Mouse (Mus musculus) effector memory CD4-positive, alpha-beta T cell, adult 7 months (primary cell): ENCODE data around the gene Vmn1r87. TPM values are rescaled to one million over a fixed set of nuclear protein-coding genes. Genes with fewer than 3 reads are reported as not detected.

Experiments
- polyA plus RNA-seq: library from polyadenylated mRNA; unstranded; fragments of 100-300 nt; shearing (Covaris generic); gene quantifications from one replicate; pipeline ENCODE4 v1.2.1, GENCODE M21; 2017

Vmn1r87 gene
- polyA plus RNA-seq: not detected

DNA sequence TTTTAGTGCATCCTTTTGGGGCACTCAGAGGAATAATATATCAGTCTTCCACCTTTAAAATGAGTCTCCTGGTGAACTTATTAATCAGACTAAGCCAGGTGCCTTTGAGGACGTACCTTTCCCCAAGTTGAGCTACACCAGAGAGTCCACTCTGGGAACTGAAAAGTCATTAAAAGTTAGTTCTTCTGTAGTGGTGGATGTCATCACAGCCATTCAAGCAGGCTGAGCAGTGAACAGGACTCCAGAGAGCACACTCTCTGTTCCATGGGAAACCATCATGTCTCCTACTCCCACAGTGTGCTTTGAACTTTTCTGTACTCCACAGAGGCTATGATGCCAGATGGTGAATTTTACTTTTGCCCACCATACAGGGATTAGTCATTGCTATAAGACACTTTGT lies at the start of gene Vmn1r87:
Vmn1r87 (minus strand) TSS at position 101 of the 400 bp plus-strand sequence.

DNA sequence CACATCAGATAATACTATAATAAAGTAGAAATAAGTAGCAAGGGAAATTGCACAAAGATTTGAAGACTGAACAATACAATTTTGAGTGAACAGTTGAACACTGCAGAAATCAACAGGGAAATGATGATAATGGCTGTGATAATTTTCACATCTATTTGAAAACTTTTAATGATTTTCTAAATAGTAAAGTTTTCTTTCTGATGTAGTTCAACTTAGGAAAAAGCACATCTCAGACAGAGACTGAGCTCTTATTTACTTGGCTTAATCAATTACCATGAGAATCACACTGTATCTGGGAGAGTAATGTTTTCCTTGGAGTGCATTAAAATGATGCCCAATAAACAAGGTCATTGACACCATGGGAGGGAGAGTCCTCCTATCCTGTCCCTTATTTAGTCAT lies 19.3 kb upstream of the Vmn1r87 start, which contains the start of gene Vmn1r88:
Vmn1r88 (plus strand) TSS at position 301 of the 400 bp plus-strand sequence.

DNA sequence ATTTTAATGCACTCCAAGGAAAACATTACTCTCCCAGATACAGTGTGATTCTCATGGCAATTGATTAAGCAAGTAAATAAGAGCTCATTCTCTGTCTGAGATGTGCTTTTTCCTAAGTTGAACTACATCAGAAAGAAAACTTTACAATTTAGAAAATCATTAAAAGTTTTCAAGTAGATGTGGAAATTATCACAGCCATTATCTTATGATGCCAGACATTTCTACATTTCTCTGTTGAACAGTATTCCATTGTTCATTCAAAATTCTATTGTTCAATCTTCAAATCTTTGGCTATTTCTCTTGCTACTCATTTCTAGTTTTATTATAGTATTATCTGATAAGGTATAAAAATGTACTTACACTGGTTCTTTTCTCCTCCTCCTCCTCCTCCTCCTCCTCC lies 20.1 kb downstream of the Vmn1r87 start, which contains the start of gene Vmn1r86:
Vmn1r86 (minus strand) TSS at position 101 of the 400 bp plus-strand sequence.

DNA sequence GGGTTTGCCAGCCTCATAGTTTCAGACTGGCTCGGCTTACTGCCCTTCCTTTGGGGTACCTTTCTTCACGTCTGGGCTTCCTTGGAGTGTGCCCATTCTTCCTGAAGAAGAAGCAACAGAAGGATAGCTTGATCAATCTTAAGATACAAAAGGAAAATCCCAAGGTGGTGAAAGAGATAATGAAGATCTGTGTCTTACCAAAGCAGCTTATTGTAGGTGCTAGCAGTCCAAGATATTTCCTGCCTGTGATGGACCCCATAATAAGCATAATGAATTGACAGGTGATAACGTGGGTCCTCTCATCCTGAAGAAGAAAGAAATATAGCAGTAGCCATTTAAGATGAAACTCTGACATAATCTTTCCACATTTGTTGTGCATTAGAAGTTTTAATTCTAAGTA lies 44.9 kb downstream of the Vmn1r87 start, which contains the start of gene Vmn1r85:
Vmn1r85 (minus strand) TSS at position 101 of the 400 bp plus-strand sequence.

Other genes starting within 250 kb of the Vmn1r87 start
- 6.1 TPM for gene Zscan22, start 242.3 kb downstream of the Vmn1r87 start, polyA plus RNA-seq
- 1,064 TPM for gene Rps5, start 217.9 kb downstream of the Vmn1r87 start, polyA plus RNA-seq
- 0.16 TPM for gene Rnf225, start 212.7 kb downstream of the Vmn1r87 start, polyA plus RNA-seq
- gene Zfp324, start 174.3 kb downstream of the Vmn1r87 start, polyA plus RNA-seq: 1.0 TPM
- gene Zfp446, start 162.3 kb downstream of the Vmn1r87 start, polyA plus RNA-seq: 4.5 TPM
- 0.96 TPM for gene Slc27a5, start 142.0 kb downstream of the Vmn1r87 start, polyA plus RNA-seq
- gene Trim28, start 141.0 kb downstream of the Vmn1r87 start, polyA plus RNA-seq: 88.3 TPM
- gene Zbtb45, start 130.1 kb downstream of the Vmn1r87 start, polyA plus RNA-seq: 5.0 TPM
- 170 TPM for gene Chmp2a, start 105.3 kb downstream of the Vmn1r87 start, polyA plus RNA-seq
- gene Ube2m, start 101.9 kb downstream of the Vmn1r87 start, polyA plus RNA-seq: 140 TPM
- gene Mzf1, start 85.4 kb downstream of the Vmn1r87 start, polyA plus RNA-seq: 0.67 TPM
- 0.06 TPM for gene Vmn1r85, start 45.0 kb downstream of the Vmn1r87 start, polyA plus RNA-seq
- 0.06 TPM for gene Vmn1r86, start 20.2 kb downstream of the Vmn1r87 start, polyA plus RNA-seq
- gene Vmn1r88, start 19.4 kb upstream of the Vmn1r87 start, polyA plus RNA-seq: 0.13 TPM
- gene Vmn1r89, start 72.9 kb upstream of the Vmn1r87 start, polyA plus RNA-seq: not detected
- 14.0 TPM for gene Lig1, start 137.1 kb upstream of the Vmn1r87 start, polyA plus RNA-seq
- gene Zswim9, start 138.6 kb upstream of the Vmn1r87 start, polyA plus RNA-seq: 1.6 TPM
- gene Pla2g4c, start 184.5 kb upstream of the Vmn1r87 start, polyA plus RNA-seq: 0.20 TPM